Mouse (Mus musculus) megakaryocyte, embryonic 14.5 days (primary cell): Measurements from ENCODE around the gene Rhebl1.

ENCODE experiments used
- FLI1 ChIP-seq: IDR thresholded peaks from 2 replicates; pipeline ENCODE4 v1.6.1; 2012; ENCODE audit warnings: low read length, inconsistent platforms, mixed read lengths
- GATA1 ChIP-seq: IDR thresholded peaks from 3 replicates; pipeline ENCODE4 v1.6.1; 2012; ENCODE audit warnings: mixed read lengths, low read length, inconsistent platforms, borderline replicate concordance

DNA sequence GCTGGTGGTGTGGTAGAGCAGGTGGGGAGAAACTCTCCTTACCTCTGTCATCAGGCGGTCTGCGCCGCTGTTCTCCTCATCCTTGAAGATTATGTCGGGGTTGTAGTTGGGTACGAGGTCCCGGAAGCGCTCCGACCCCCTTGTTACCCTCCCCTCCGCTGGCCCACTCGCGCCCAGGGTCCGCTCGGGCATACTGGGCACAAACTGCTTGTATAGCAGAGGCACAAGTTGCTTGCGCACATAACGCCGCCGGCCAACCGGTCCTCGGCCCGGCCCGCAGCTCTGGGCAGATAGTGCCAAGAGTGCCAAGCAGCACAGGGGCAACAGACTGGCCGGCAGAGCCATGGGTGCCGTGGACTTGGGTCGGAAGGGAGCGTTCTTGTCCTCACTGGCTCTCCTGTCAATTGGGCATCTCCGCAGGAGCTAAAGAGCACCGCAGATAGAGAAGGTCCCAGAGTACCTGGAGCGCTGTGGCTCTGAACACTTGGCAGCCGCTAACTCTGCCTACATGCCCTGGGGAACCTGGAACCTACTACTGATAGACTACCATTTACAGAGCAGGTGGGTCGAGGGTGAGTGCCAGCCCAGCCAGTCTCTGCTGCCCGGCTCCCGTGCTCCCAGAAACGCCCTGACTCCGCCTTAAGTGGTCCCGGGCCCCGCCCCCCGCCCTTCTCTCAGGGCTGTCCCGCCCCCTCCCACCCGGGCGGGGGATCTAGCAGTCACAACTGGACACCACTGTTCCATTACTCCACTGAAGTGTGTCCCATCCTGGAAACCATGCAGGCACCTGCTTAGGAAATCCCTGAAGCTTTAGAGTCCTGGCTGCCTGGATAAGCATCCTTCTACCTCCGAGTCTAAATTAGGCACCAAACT lies 3.8 kb upstream of the Rhebl1 start, which contains the start of gene Dhh:
- TF ChIP-seq FLI1 (no peak), GATA1 (no peak)
